Mouse (Mus musculus) heart, adult 2 months (tissue): ENCODE results near the gene Wwc1. TPM values are rescaled to one million over a fixed set of nuclear protein-coding genes. Genes with fewer than 3 reads are reported as not detected.
A peak's percentile ranks its signal among the peaks of the same experiment; 100 is the strongest.
"Not testable (repeated sequence)": the region's sequence is repeated elsewhere in the genome, so short reads cannot be mapped to it uniquely, and the experiment has no call there.

Experiments
- DNase-seq, 2 experiments: peaks; one replicate each; pipeline ENCODE4 v3.0.0; 2021
- H3K27ac ChIP-seq: fragments of 200-600 bp; 2 replicates; pipeline ENCODE4 v1.8.1; 2022
- H3K27me3 ChIP-seq: fragments of 200-500 bp; 2 replicates; pipeline ENCODE4 v1.6.1; 2012; ENCODE audit warnings: mild to moderate bottlenecking, low read length, inconsistent platforms, mixed read lengths; ENCODE audit not compliant: control insufficient read depth, insufficient read depth
- H3K36me3 ChIP-seq: fragments of 200-500 bp; 2 replicates; pipeline ENCODE4 v1.6.1; 2012; ENCODE audit warnings: low read length, inconsistent platforms; ENCODE audit not compliant: control insufficient read depth, insufficient read depth
- H3K4me1 ChIP-seq: fragments of 200-500 bp; 2 replicates; pipeline ENCODE4 v1.6.1; 2011; ENCODE audit warnings: low read length; ENCODE audit not compliant: control insufficient read depth, insufficient read depth
- H3K4me3 ChIP-seq: fragments of 200-600 bp; 2 replicates; pipeline ENCODE4 v1.8.1; 2022
- H3K79me2 ChIP-seq: fragments of 200-500 bp; replicated peaks from 2 replicates; pipeline ENCODE4 v1.6.1; 2012; ENCODE audit warnings: mild to moderate bottlenecking, inconsistent platforms, low read length, moderate library complexity, mixed read lengths; ENCODE audit not compliant: control insufficient read depth, insufficient read depth
- H3K9ac ChIP-seq: fragments of 200-500 bp; 2 replicates; pipeline ENCODE4 v1.6.1; 2012; ENCODE audit warnings: low read depth, mild to moderate bottlenecking, control low read depth, inconsistent platforms, low read length, mixed read lengths
- CTCF ChIP-seq: fragments of 200-600 bp; IDR thresholded peaks from 2 replicates; pipeline ENCODE4 v1.8.1; 2022; ENCODE audit warnings: antibody characterized with exemption, mild to moderate bottlenecking, moderate library complexity
- EP300 ChIP-seq: fragments of 200-500 bp; IDR thresholded peaks from 2 replicates; pipeline ENCODE4 v1.6.1; 2011; ENCODE audit warnings: low read depth, low read length, control low read depth; ENCODE audit not compliant: insufficient read depth
- POLR2A ChIP-seq: fragments of 200-500 bp; IDR thresholded peaks from 2 replicates; pipeline ENCODE4 v1.6.1; 2011; ENCODE audit warnings: mild to moderate bottlenecking, low read depth, low read length, control low read depth; ENCODE audit not compliant: insufficient read depth
- WGBS: fragments of 180-500 bp; shearing (Covaris S2); methylation state at CpG from one replicate; pipeline ENCODE4 v1.1.7; 2018; 5-methylcytosine and 5-hydroxymethylcytosine counted together
- intact Hi-C: fragments of 180-260 bp; cut with DNase I; formaldehyde crosslinking; loops from one replicate; pipeline ENCODE4 v1.15.1; 2025
- polyA plus RNA-seq: library from polyadenylated mRNA; depleted of rRNA; stranded (reverse); fragments of >200 nt; gene quantifications from 2 replicates; pipeline ENCODE4 v1.2.3, GENCODE M21; 2012
- total RNA-seq, 2 experiments: library from RNA; stranded (reverse); gene quantifications; 2 replicates each; pipeline ENCODE4 v1.2.3; 2021

The Wwc1 gene
- total and polyA plus RNA-seq, 3 experiments = 0.84 to 2.1 (median 1.1) TPM

DNA sequence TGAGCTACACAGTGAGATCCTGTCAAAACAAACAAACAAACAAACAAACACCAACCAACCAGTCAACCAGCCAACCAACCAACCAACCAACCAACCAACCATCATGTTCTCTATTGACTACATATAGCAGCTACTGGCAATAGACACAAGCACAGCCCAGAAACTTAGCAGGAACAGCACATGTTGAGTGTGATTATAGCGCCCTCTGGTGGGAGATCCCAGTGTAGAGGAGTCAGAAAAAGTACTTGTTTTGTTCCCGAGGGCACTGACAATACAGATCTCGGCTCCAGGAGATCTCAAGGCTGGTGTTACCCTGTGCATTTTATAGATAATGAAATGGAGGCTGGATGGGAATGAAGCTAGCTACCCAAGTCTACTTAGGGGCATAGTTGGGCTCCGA is 127.6 kb downstream of the Wwc1 start:
- no peak overlapping the region for H3K27ac ChIP-seq
- H3K4me3 ChIP-seq = no peak overlapping the region
- H3K27me3 ChIP-seq = no peaks in the 10 kb centered on the region
- intact Hi-C loops = no loop called here
- no peak overlapping the region for H3K9ac ChIP-seq
- no peak for DNase-seq
- no peaks in the 10 kb centered on the region for H3K79me2 ChIP-seq
- H3K4me1 ChIP-seq = no peaks in the 10 kb centered on the region
- no peaks in the 10 kb centered on the region for H3K36me3 ChIP-seq
- peak; percentile 45 for TF ChIP-seq CTCF
- TF ChIP-seq EP300 = no peak
- TF ChIP-seq POLR2A = no peak
- 50% methylated on average over 4 of the region's 4 CpGs for WGBS

- no peak overlapping the region for H3K27ac ChIP-seq
- H3K4me3 ChIP-seq = no peak overlapping the region
- 78% methylated on average over 9 of the region's 9 CpGs for WGBS
- H3K79me2 ChIP-seq = no peaks in the 10 kb centered on the region
- H3K27me3 ChIP-seq = no peaks in the 10 kb centered on the region
- no peak for TF ChIP-seq CTCF
- TF ChIP-seq POLR2A = no peak
- intact Hi-C loops = no loop called here
- H3K9ac ChIP-seq = no peak overlapping the region
- H3K36me3 ChIP-seq = no peaks in the 10 kb centered on the region
- no peaks in the 10 kb centered on the region for H3K4me1 ChIP-seq
- DNase-seq = no peak
Measured at GRCm38 (mm10) chr11:35844299-35844698, 136.0 kb downstream of the Wwc1 start.

- TF ChIP-seq CTCF = peak; percentile 27
- DNase-seq, H3K27ac ChIP-seq, H3K27me3 ChIP-seq, H3K79me2 ChIP-seq, H3K9ac ChIP-seq, H3K4me1 ChIP-seq, H3K36me3 ChIP-seq, H3K4me3 ChIP-seq, intact Hi-C loops: not testable (repeated sequence)
- WGBS = 81% methylated on average over 4 of the region's 4 CpGs
Measured at GRCm38 (mm10) chr11:35842560-35842959, 137.8 kb downstream of the Wwc1 start.

DNA sequence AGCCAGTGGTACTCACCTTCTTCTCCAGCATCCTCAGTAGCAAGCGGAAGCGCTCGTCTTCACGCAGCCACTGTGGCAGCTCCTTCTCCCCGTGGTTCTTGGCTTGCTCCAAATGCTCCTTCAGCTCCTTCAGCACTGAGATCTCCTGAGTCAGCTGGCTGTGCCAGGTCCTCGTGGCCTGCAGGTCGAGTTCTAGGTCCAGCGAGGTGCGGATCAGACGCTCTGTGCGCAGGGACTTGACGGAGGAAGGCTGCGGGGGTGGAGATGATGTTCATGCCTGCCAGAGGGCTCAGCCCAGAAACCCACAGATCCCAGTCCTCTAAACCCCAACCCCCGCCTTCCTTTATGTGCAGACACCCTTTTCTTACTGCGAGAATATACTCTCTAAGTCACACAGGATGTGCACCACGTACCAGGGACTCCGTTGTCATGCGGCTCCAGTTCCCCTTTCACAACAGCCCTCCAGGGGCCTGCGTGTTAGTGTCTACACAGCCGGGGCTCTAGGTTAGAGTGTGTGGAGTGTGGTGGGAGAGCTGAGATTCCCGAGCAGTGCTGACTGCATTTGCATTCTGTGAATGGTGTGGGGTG is 138.5 kb downstream of the Wwc1 start:
- intact Hi-C loops = no loop called here
- TF ChIP-seq EP300 (no peak), POLR2A (no peak), CTCF (no peak)

DNA sequence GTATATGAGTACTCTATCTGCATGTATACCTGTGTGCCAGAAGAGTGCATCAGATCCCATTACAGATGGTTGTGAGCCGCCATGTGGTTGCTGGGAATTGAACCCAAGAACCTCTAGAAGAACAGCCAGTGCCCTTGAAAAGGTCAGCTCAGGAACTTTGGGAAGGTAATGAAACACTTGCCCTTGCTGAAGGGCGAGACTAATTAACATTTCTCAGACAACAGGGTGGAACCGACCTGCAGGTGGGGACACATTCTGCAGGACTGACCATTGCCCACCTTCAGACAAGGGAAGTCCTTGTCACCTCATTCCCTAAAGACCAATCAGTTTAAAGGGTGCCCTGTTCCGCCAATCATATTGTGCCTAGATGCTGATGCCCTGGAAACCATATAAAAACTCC is 139.5 kb downstream of the Wwc1 start:
- H3K79me2 ChIP-seq, H3K4me1 ChIP-seq, H3K36me3 ChIP-seq, intact Hi-C loops, H3K27me3 ChIP-seq, H3K4me3 ChIP-seq, DNase-seq, H3K27ac ChIP-seq, H3K9ac ChIP-seq: not testable (repeated sequence)
- 92% methylated on average over 4 of the region's 4 CpGs for WGBS

More for the DNA sequence above, 138.5 kb downstream of the Wwc1 start:
- Histone ChIP-seq H3K79me2 (no peaks in the 10 kb centered on the region), H3K36me3 (no peaks in the 10 kb centered on the region), H3K27me3 (no peaks in the 10 kb centered on the region), H3K4me3 (no peak overlapping the region), H3K27ac (no peak overlapping the region), H3K4me1 (no peaks in the 10 kb centered on the region; the same call in 1 of the 2 replicates), H3K9ac (no peak overlapping the region)
- WGBS = 85% methylated on average over 21 of the region's 21 CpGs
- DNase-seq = no peak

GRCm38 (mm10) chr11:35840282-35840681 is 140.0 kb downstream of the Wwc1 start:
- Histone ChIP-seq H3K4me1 (no peaks in the 10 kb centered on the region; the same call in 1 of the 2 replicates), H3K9ac (no peak overlapping the region), H3K79me2 (no peaks in the 10 kb centered on the region), H3K36me3 (no peaks in the 10 kb centered on the region), H3K27me3 (no peaks in the 10 kb centered on the region), H3K27ac (no peak overlapping the region), H3K4me3 (no peak overlapping the region)
- WGBS = 78% methylated on average over 7 of the region's 7 CpGs
- intact Hi-C loops = no loop called here
- TF ChIP-seq POLR2A = no peak
- peak; percentile 24 for TF ChIP-seq CTCF
- DNase-seq = no peak
